ENCODE assay signal across 7 mouse cellular contexts in genomic region chr1:168430868-168431710, GRCm38 (mm10). TPM values are rescaled to one million over a fixed set of nuclear protein-coding genes. Genes with fewer than 3 reads are reported as not detected.
DNase-seq lines count a peak whose midpoint lies in the region; ATAC-seq and TF ChIP-seq lines count a peak whose summit lies in the region.

No protein-coding gene starts in this region.

- peak overlapping the region; percentile 91 for H3K9ac ChIP-seq in ES-Bruce4 (ENCODE audit: low read depth, poor library complexity, severe bottlenecking)
- peak overlapping the region; percentile 97 for H3K9ac ChIP-seq in embryonic facial prominence, embryonic 11.5 days (replicated peaks; ENCODE audit: low read length)
- H3K9ac ChIP-seq in heart, embryonic 16.5 days (ENCODE audit: low read length) = peak overlapping the region; percentile 85
- H3K9ac ChIP-seq in limb, embryonic 12.5 days (replicated peaks) = peak overlapping the region; percentile 90
- peak overlapping the region; percentile 76 for H3K9ac ChIP-seq in midbrain, embryonic 14.5 days (replicated peaks; ENCODE audit: low read length)

- H3K27ac ChIP-seq in ES-Bruce4 (ENCODE audit: insufficient read depth, low read length) = no peak overlapping the region
- peak overlapping the region; percentile 100 for H3K27ac ChIP-seq in embryonic facial prominence, embryonic 11.5 days (replicated peaks; ENCODE audit: low read depth, low read length)
- peak overlapping the region; percentile 97 for H3K27ac ChIP-seq in heart, embryonic 16.5 days (ENCODE audit: low read length)
- H3K27ac ChIP-seq in limb, embryonic 12.5 days = peak overlapping the region; percentile 98
- H3K27ac ChIP-seq in midbrain, embryonic 14.5 days (replicated peaks; ENCODE audit: low read depth, low read length) = peak overlapping the region; percentile 94

- TF ChIP-seq EP300 in ES-Bruce4 (IDR thresholded peaks at IDR 0.05; ENCODE audit: insufficient read depth, low read depth, low read length) = no peak

- no peak for TF ChIP-seq CTCF in ES-Bruce4 (IDR thresholded peaks at IDR 0.05; ENCODE audit: low read depth, low read length)

- no peaks in the 10 kb centered on the region for H3K4me1 ChIP-seq in ES-Bruce4 (ENCODE audit: control insufficient read depth, insufficient read depth, low read length)
- no peaks in the 10 kb centered on the region for H3K4me1 ChIP-seq in embryonic facial prominence, embryonic 11.5 days (ENCODE audit: control insufficient read depth, insufficient read depth, low read length)
- peaks cover 18% of the 10 kb centered on the region for H3K4me1 ChIP-seq in heart, embryonic 16.5 days (ENCODE audit: control insufficient read depth, insufficient read depth, low read length)
- H3K4me1 ChIP-seq in limb, embryonic 12.5 days (replicated peaks) = peaks cover 30% of the 10 kb centered on the region
- H3K4me1 ChIP-seq in midbrain, embryonic 14.5 days (ENCODE audit: control insufficient read depth, insufficient read depth, low read length) = peaks cover 21% of the 10 kb centered on the region

- peak overlapping the region; percentile 36 for H3K4me2 ChIP-seq in embryonic facial prominence, embryonic 11.5 days (ENCODE audit: low read depth, low read length)
- peak overlapping the region; percentile 79 for H3K4me2 ChIP-seq in heart, embryonic 16.5 days (ENCODE audit: low read depth, low read length)
- H3K4me2 ChIP-seq in limb, embryonic 12.5 days = peak overlapping the region; percentile 67
- H3K4me2 ChIP-seq in midbrain, embryonic 14.5 days (ENCODE audit: low read length) = peak overlapping the region; percentile 66

- WGBS in embryonic facial prominence, embryonic 11.5 days = under 1% methylated on average over 37 of the region's 37 CpGs
- under 1% methylated on average over 36 of the region's 37 CpGs for WGBS in heart, embryonic 16.5 days
- WGBS in limb, embryonic 12.5 days = under 1% methylated on average over 37 of the region's 37 CpGs
- WGBS in midbrain, embryonic 14.5 days = under 1% methylated on average over 37 of the region's 37 CpGs

- H3K4me3 ChIP-seq in ES-Bruce4 (ENCODE audit: low read depth, low read length) = peak overlapping the region; percentile 89
- peak overlapping the region; percentile 93 for H3K4me3 ChIP-seq in embryonic facial prominence, embryonic 11.5 days (ENCODE audit: low read depth, low read length)
- H3K4me3 ChIP-seq in heart, embryonic 16.5 days (ENCODE audit: low read length) = peak overlapping the region; percentile 81
- H3K4me3 ChIP-seq in limb, embryonic 12.5 days (replicated peaks) = peak overlapping the region; percentile 80
- H3K4me3 ChIP-seq in midbrain, embryonic 14.5 days (replicated peaks; ENCODE audit: low read depth, low read length) = peak overlapping the region; percentile 56

- no peaks in the 10 kb centered on the region; the same call in 1 of the 2 replicates for H3K27me3 ChIP-seq in ES-Bruce4 (ENCODE audit: control insufficient read depth, insufficient read depth, low read length, poor library complexity, severe bottlenecking)
- H3K27me3 ChIP-seq in embryonic facial prominence, embryonic 11.5 days (ENCODE audit: control insufficient read depth, insufficient read depth, low read length) = no peaks in the 10 kb centered on the region
- no peaks in the 10 kb centered on the region for H3K27me3 ChIP-seq in heart, embryonic 16.5 days (ENCODE audit: control insufficient read depth, insufficient read depth, low read length)
- peaks cover 5% of the 10 kb centered on the region; the same call in 1 of the 2 replicates for H3K27me3 ChIP-seq in limb, embryonic 12.5 days
- H3K27me3 ChIP-seq in midbrain, embryonic 14.5 days (ENCODE audit: control insufficient read depth, insufficient read depth, low read length) = no peaks in the 10 kb centered on the region

- no peaks in the 10 kb centered on the region for H3K9me3 ChIP-seq in ES-Bruce4 (replicated peaks; ENCODE audit: control insufficient read depth, insufficient read depth, low read length, poor library complexity, severe bottlenecking)
- no peaks in the 10 kb centered on the region for H3K9me3 ChIP-seq in embryonic facial prominence, embryonic 11.5 days (replicated peaks; ENCODE audit: control insufficient read depth, low read length)
- no peaks in the 10 kb centered on the region for H3K9me3 ChIP-seq in heart, embryonic 16.5 days (replicated peaks; ENCODE audit: control insufficient read depth, low read length)
- H3K9me3 ChIP-seq in limb, embryonic 12.5 days = no peaks in the 10 kb centered on the region
- no peaks in the 10 kb centered on the region for H3K9me3 ChIP-seq in midbrain, embryonic 14.5 days (ENCODE audit: control insufficient read depth, low read length)

- no peak for ATAC-seq in embryonic facial prominence, embryonic 11.5 days (replicated peaks; ENCODE audit: insufficient number of reproducible peaks, low FRiP score, low TSS enrichment, low read depth)
- no peak for ATAC-seq in heart, embryonic 16.5 days (replicated peaks; ENCODE audit: extremely low read depth, insufficient read depth, low FRiP score)
- no peak for ATAC-seq in limb, embryonic 12.5 days (ENCODE audit: insufficient number of reproducible peaks, insufficient read depth, low FRiP score, low TSS enrichment, low read depth)
- no peak for ATAC-seq in midbrain, embryonic 14.5 days (ENCODE audit: low FRiP score, low TSS enrichment)

- DNase-seq in adrenal gland, adult 18-20 months (ENCODE audit: low spot score in 2 of 2) = peak; percentile 50 to 53
- peak; percentile 36 for DNase-seq in embryonic facial prominence, embryonic 11.5 days (ENCODE audit: low spot score)
- DNase-seq in midbrain, embryonic 14.5 days = peak; percentile 73
- DNase-seq in layer of hippocampus, adult 18-20 months (ENCODE audit: low spot score in 2 of 2) = no peak

- H3K36me3 ChIP-seq in ES-Bruce4 (ENCODE audit: control insufficient read depth, insufficient read depth, low read length, poor library complexity, severe bottlenecking) = no peaks in the 10 kb centered on the region
- H3K36me3 ChIP-seq in embryonic facial prominence, embryonic 11.5 days (replicated peaks; ENCODE audit: control insufficient read depth, insufficient read depth, low read depth, low read length) = no peaks in the 10 kb centered on the region
- no peaks in the 10 kb centered on the region for H3K36me3 ChIP-seq in heart, embryonic 16.5 days (ENCODE audit: control insufficient read depth, insufficient read depth)
- no peaks in the 10 kb centered on the region for H3K36me3 ChIP-seq in limb, embryonic 12.5 days
- H3K36me3 ChIP-seq in midbrain, embryonic 14.5 days (ENCODE audit: control insufficient read depth, insufficient read depth, low read length) = no peaks in the 10 kb centered on the region

- TF ChIP-seq POLR2A in ES-Bruce4 (IDR thresholded peaks at IDR 0.05; ENCODE audit: insufficient read depth, low read length) = no peak

RNA-seq across cellular contexts. Expression of gene Pbx1, which starts 1.0 kb away (rescaled TPM):
- polyA plus RNA-seq in ES-Bruce4 (2011; ENCODE audit: insufficient read depth, insufficient read length, low read depth, missing spikeins) = 19.8 and 28.0 TPM in 2 replicates
- 100 to 1,000 TPM; 143 to 202 TPM for total RNA-seq in adrenal gland, adult 18-20 months (2021)
- 46.0 and 47.8 TPM in 2 replicates for polyA plus RNA-seq in embryonic facial prominence, embryonic 11.5 days (2014; fragmentation: Nextera tagmentation; extraction: Ambion mirVana)
- 18.0 and 20.7 TPM in 2 replicates for polyA plus RNA-seq in heart, embryonic 16.5 days (2015; fragmentation: Nextera tagmentation; extraction: Ambion mirVana)
- 30.9 and 32.9 TPM in 2 replicates for polyA plus RNA-seq in limb, embryonic 12.5 days (2016; fragmentation: Nextera tagmentation; extraction: Ambion mirVana)
- 114 and 125 TPM in 2 replicates for polyA plus RNA-seq in midbrain, embryonic 14.5 days (2014; fragmentation: Nextera tagmentation; extraction: Ambion mirVana)
- 100 to 1,000 TPM; 122 to 127 TPM for total RNA-seq in layer of hippocampus, adult 18-20 months (2021)

Comparison
In these comparisons a context has a peak if more than half of its experiments do, and no peak if none do; other contexts are left out.
1. DNase-seq: peak in adrenal gland, adult 18-20 months (2 of 2), embryonic facial prominence, embryonic 11.5 days (single experiment) and midbrain, embryonic 14.5 days (single experiment); none in layer of hippocampus, adult 18-20 months (0 of 2).
2. Peak in every context shown above with its lines, with median percentiles within 50 percentile points of each other: H3K4me3 ChIP-seq, H3K9ac ChIP-seq and H3K4me2 ChIP-seq.